ENCODE assay signal across 8 mouse cellular contexts in the genomic region with DNA sequence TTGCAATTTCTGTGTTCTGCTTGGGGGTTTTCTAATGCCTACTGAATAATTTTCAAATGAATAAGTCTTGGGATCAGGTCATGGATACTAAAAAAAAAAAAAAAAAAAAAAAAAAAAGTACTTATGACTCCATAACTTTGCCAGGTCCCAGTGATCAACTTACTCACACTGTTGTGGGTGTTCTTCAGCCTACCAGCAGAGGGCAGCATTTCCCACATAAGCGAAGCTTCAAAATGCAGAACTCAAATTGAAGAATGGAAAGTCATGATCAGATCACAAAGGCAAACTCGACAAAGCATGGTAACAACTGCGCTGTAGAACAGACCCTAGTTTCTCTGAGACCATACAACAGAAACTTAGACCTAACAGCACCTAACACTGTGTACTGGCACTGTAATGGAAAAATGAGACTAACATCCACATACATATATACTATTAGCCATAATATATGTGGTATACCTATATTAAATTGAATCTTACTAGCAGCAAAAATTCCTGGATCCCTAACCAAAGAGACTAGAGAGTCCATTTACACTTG.
DNase-seq lines count a peak whose midpoint lies in the region; ATAC-seq and TF ChIP-seq lines count a peak whose summit lies in the region.

No protein-coding gene starts in this region.

- 0 out of 2 replicates have a peak, but pooled peaks have one; percentile 36 for ATAC-seq in intestine, embryonic 14.5 days (replicated peaks; ENCODE audit: low FRiP score, low TSS enrichment, low read depth)
- ATAC-seq in intestine, embryonic 15.5 days: no peak; the same call in 1 of the 2 replicates

- DNase-seq in intestine, embryonic 14.5 days (ENCODE audit: low spot score): peak; percentile 73
- DNase-seq in cerebellum, adult 9-10 months: peak; percentile 64
- DNase-seq in frontal cortex, postnatal 10 days (ENCODE audit: low spot score in 2 of 2): peak; percentile 13 to 56
- peak; percentile 60 for DNase-seq in hindlimb bud, embryonic 11.5 days (ENCODE audit: extremely low spot score, low read depth, low spot score)
- DNase-seq in left cerebral cortex, postnatal 4 days: peak; percentile 58
- peak; percentile 62 to 84 for DNase-seq in spleen, postnatal 4 days (ENCODE audit: low spot score in 2 of 2)

- H3K4me1 ChIP-seq in intestine, embryonic 14.5 days (replicated peaks; ENCODE audit: control insufficient read depth, insufficient read depth, low read length): no peaks in the 10 kb centered on the region
- no peaks in the 10 kb centered on the region for H3K4me1 ChIP-seq in intestine, embryonic 15.5 days (replicated peaks)

- H3K79me2 ChIP-seq in myocyte (ENCODE audit: control insufficient read depth, insufficient read depth): no peaks in the 10 kb centered on the region

- 21% methylated on average over 3 of the region's 3 CpGs for WGBS in intestine, embryonic 14.5 days
- 18% methylated on average over 3 of the region's 3 CpGs for WGBS in intestine, embryonic 15.5 days

- H3K27ac ChIP-seq in intestine, embryonic 14.5 days (ENCODE audit: low read depth): no peak overlapping the region
- no peak overlapping the region for H3K27ac ChIP-seq in intestine, embryonic 15.5 days

- no peaks in the 10 kb centered on the region for H3K36me3 ChIP-seq in intestine, embryonic 14.5 days (ENCODE audit: control insufficient read depth, insufficient read depth, low read length)
- no peaks in the 10 kb centered on the region for H3K36me3 ChIP-seq in intestine, embryonic 15.5 days
- no peaks in the 10 kb centered on the region for H3K36me3 ChIP-seq in myocyte (ENCODE audit: control insufficient read depth, insufficient read depth)

- no peak overlapping the region for H3K4me2 ChIP-seq in intestine, embryonic 14.5 days (ENCODE audit: low read length)
- H3K4me2 ChIP-seq in intestine, embryonic 15.5 days (replicated peaks): no peak overlapping the region
- H3K4me2 ChIP-seq in myocyte (ENCODE audit: low read depth): peak overlapping the region; percentile 66

- H3ac ChIP-seq in myocyte (ENCODE audit: control insufficient read depth, insufficient read length): no peak overlapping the region

- intact Hi-C loops in left cerebral cortex, postnatal 4 days (cut with DNase I): loop anchor here (5.0 to 10.0 kb wide), 2 partner anchors 65 to 198 kb away; a partner anchor contains a TSS

- no peaks in the 10 kb centered on the region for H3K9me3 ChIP-seq in intestine, embryonic 14.5 days (ENCODE audit: control insufficient read depth, low read length)
- no peaks in the 10 kb centered on the region for H3K9me3 ChIP-seq in intestine, embryonic 15.5 days

- no peak for TF ChIP-seq POLR2A in myocyte (IDR thresholded peaks at IDR 0.05; ENCODE audit: insufficient read length, low read depth)

- no peaks in the 10 kb centered on the region for H3K27me3 ChIP-seq in intestine, embryonic 14.5 days (replicated peaks; ENCODE audit: control insufficient read depth, insufficient read depth, low read length)
- H3K27me3 ChIP-seq in intestine, embryonic 15.5 days (replicated peaks): no peaks in the 10 kb centered on the region
- H3K27me3 ChIP-seq in myocyte (ENCODE audit: control insufficient read depth, insufficient read depth, insufficient read length): no peaks in the 10 kb centered on the region

- H3K9ac ChIP-seq in intestine, embryonic 14.5 days (ENCODE audit: low read length): no peak overlapping the region
- H3K9ac ChIP-seq in intestine, embryonic 15.5 days: no peak overlapping the region

- no peak overlapping the region for H3K4me3 ChIP-seq in intestine, embryonic 14.5 days (ENCODE audit: low read depth, low read length)
- H3K4me3 ChIP-seq in intestine, embryonic 15.5 days (replicated peaks): no peak overlapping the region
- no peak overlapping the region for H3K4me3 ChIP-seq in myocyte

TF ChIP-seq in myocyte, 11 proteins besides CTCF, POLR2A, EP300 and RAD21:
- TF ChIP-seq REST (IDR thresholded peaks at IDR 0.05; ENCODE audit: insufficient read depth, insufficient read length): no peak
